Mouse (Mus musculus): ENCODE data around the gene Sfxn5. TPM values are rescaled to one million over a fixed set of nuclear protein-coding genes. Genes with fewer than 3 reads are reported as not detected.

Sfxn5 gene
- polyA plus RNA-seq, 1 experiment from 2014 or later, result 5.6 TPM

DNA sequence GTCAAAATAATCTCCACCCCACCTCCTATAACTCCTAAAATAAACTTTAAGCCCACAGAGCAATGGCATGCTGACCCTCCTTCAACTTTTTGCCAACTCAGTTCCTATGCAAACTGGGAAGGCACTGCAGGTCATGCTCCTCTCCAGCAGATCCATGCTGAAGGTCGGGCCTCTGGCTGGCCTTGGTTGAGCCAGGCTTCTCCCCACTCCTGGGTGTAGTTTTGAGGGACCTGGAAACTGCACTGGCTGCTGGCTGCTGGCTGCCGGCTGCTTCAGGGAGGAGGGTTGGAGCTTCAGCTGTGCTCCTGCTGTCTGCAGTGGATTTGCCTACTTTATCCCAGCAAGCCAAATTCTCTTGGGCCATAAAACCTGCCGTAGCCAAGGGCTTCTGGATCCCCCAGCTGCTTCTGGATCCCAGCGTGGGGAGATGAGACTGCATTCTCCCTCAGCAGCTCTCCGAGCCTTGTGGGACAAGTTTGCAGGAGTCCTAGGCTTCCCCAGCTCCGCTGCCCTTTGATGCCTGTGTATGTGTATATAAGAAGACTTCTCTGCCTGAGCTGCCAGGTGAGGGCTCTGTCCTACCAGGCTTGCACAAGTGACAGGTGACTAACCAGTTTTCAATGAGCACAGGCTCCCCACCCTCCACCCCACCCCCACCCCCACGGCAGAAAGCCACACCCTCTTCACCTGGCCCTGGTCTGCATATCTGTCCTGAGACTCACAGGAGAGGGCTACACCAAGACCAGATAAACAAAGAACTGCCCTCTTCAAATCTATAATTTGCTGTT lies 100.2 kb downstream of the Sfxn5 start:
- WGBS (ENCODE audit: insufficient replicate concordance), result 48% methylated on average over 7 of the region's 7 CpGs
- ATAC-seq (replicated peaks; ENCODE audit: insufficient number of reproducible peaks, low FRiP score, low TSS enrichment), result no peak
- Histone ChIP-seq H3K9ac (ENCODE audit: low read depth, low read length) (no peak overlapping the region), H3K27me3 (ENCODE audit: control insufficient read depth, insufficient read depth, low read length) (peaks cover 2% of the 10 kb centered on the region; the same call in 1 of the 2 replicates), H3K4me1 (ENCODE audit: control insufficient read depth, insufficient read depth, low read length) (peaks cover 5% of the 10 kb centered on the region), H3K4me2 (no peak overlapping the region), H3K27ac (ENCODE audit: low read depth, low read length) (no peak overlapping the region), H3K36me3 (ENCODE audit: control insufficient read depth, insufficient read depth, low read length) (no peaks in the 10 kb centered on the region), H3K4me3 (ENCODE audit: low read depth, low read length) (no peak overlapping the region), H3K9me3 (replicated peaks; ENCODE audit: control insufficient read depth, low read length) (no peaks in the 10 kb centered on the region)

DNA sequence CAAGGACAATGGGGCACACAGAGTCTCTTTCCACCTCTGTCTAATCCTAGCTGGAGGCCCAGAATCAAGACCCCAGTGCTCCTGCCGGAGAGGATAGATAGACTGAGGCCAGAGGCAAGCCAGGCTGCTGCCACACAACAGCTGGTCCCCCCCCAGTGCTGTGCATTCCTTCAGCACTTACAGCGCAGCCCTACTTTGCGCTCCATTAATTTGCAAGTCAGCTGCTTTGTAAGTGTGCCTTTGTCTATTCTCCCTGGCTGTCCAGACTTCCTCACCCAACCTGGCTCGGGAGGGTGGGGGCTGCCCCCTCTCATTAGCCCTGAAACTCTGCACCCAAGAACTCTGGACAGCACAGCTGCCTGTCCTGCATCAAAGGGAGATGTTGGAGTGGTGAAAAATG lies 101.2 kb downstream of the Sfxn5 start:
- Histone ChIP-seq H3K4me3 (ENCODE audit: low read depth, low read length) (no peak overlapping the region), H3K9ac (ENCODE audit: low read depth, low read length) (no peak overlapping the region), H3K4me1 (ENCODE audit: control insufficient read depth, insufficient read depth, low read length) (peaks cover 5% of the 10 kb centered on the region), H3K36me3 (ENCODE audit: control insufficient read depth, insufficient read depth, low read length) (no peaks in the 10 kb centered on the region), H3K4me2 (no peak overlapping the region), H3K27ac (ENCODE audit: low read depth, low read length) (no peak overlapping the region), H3K27me3 (ENCODE audit: control insufficient read depth, insufficient read depth, low read length) (peaks cover 2% of the 10 kb centered on the region; the same call in 1 of the 2 replicates), H3K9me3 (replicated peaks; ENCODE audit: control insufficient read depth, low read length) (no peaks in the 10 kb centered on the region)
- WGBS (ENCODE audit: insufficient replicate concordance), result 48% methylated on average over 4 of the region's 4 CpGs
- no peak for ATAC-seq (replicated peaks; ENCODE audit: insufficient number of reproducible peaks, low FRiP score, low TSS enrichment)

- Histone ChIP-seq H3K4me3 (ENCODE audit: low read depth, low read length) (no peak overlapping the region), H3K36me3 (ENCODE audit: control insufficient read depth, insufficient read depth, low read length) (no peaks in the 10 kb centered on the region), H3K9ac (ENCODE audit: low read depth, low read length) (no peak overlapping the region), H3K9me3 (replicated peaks; ENCODE audit: control insufficient read depth, low read length) (no peaks in the 10 kb centered on the region), H3K4me1 (ENCODE audit: control insufficient read depth, insufficient read depth, low read length) (peaks cover 5% of the 10 kb centered on the region), H3K4me2 (no peak overlapping the region), H3K27ac (ENCODE audit: low read depth, low read length) (no peak overlapping the region), H3K27me3 (ENCODE audit: control insufficient read depth, insufficient read depth, low read length) (peaks cover 2% of the 10 kb centered on the region; the same call in 1 of the 2 replicates)
- WGBS (ENCODE audit: insufficient replicate concordance), result 34% methylated on average over 6 of the region's 6 CpGs
- ATAC-seq (replicated peaks; ENCODE audit: insufficient number of reproducible peaks, low FRiP score, low TSS enrichment), result no peak
Observed at GRCm38 (mm10) chr6:85231469-85231868, 101.8 kb downstream of the Sfxn5 start.

- H3K4me1 ChIP-seq (ENCODE audit: control insufficient read depth, insufficient read depth, low read length), result peaks cover 4% of the 10 kb centered on the region
- no peak overlapping the region for H3K4me3 ChIP-seq (ENCODE audit: low read depth, low read length)
- no peak for ATAC-seq (replicated peaks; ENCODE audit: insufficient number of reproducible peaks, low FRiP score, low TSS enrichment)
- no peak overlapping the region for H3K4me2 ChIP-seq
- H3K9ac ChIP-seq (ENCODE audit: low read depth, low read length), result no peak overlapping the region
- H3K27me3 ChIP-seq (ENCODE audit: control insufficient read depth, insufficient read depth, low read length), result peaks cover 2% of the 10 kb centered on the region; the same call in 1 of the 2 replicates
- H3K9me3 ChIP-seq (replicated peaks; ENCODE audit: control insufficient read depth, low read length), result no peaks in the 10 kb centered on the region
- H3K36me3 ChIP-seq (ENCODE audit: control insufficient read depth, insufficient read depth, low read length), result no peaks in the 10 kb centered on the region
- H3K27ac ChIP-seq (ENCODE audit: low read depth, low read length), result no peak overlapping the region
- 49% methylated on average over 3 of the region's 3 CpGs for WGBS (ENCODE audit: insufficient replicate concordance)
Observed at GRCm38 (mm10) chr6:85230762-85231161, 102.5 kb downstream of the Sfxn5 start.

GRCm38 (mm10) chr6:85227520-85227919 lies 105.7 kb downstream of the Sfxn5 start:
- no peak overlapping the region for H3K4me3 ChIP-seq (ENCODE audit: low read depth, low read length)
- H3K27me3 ChIP-seq (ENCODE audit: control insufficient read depth, insufficient read depth, low read length), result peaks cover 2% of the 10 kb centered on the region; the same call in 1 of the 2 replicates
- no peaks in the 10 kb centered on the region for H3K36me3 ChIP-seq (ENCODE audit: control insufficient read depth, insufficient read depth, low read length)
- no peaks in the 10 kb centered on the region for H3K4me1 ChIP-seq (ENCODE audit: control insufficient read depth, insufficient read depth, low read length)
- no peak overlapping the region for H3K4me2 ChIP-seq
- WGBS (ENCODE audit: insufficient replicate concordance), result 68% methylated on average over 2 of the region's 2 CpGs
- H3K9ac ChIP-seq (ENCODE audit: low read depth, low read length), result no peak overlapping the region
- no peak overlapping the region for H3K27ac ChIP-seq (ENCODE audit: low read depth, low read length)
- H3K9me3 ChIP-seq (replicated peaks; ENCODE audit: control insufficient read depth, low read length), result no peaks in the 10 kb centered on the region
- no peak for ATAC-seq (replicated peaks; ENCODE audit: insufficient number of reproducible peaks, low FRiP score, low TSS enrichment)

DNA sequence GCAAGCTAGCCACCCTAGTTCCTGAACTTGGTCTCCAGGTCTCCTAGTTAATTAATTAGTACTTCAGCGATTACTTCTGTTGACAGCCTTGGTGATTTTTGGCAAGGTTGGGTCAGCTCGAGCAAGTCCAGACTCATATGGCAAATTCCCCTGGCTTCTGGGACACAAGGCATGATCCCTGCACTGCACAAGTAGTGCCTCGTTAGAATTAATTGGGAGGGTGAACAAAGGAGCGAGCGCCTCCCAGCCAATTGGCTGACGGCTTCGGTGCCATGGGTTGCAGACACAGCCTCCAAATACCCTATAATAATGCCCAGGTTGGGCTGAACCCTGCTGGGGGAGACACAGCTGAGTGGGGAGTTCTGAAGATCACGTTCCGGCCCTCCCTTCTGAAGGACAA lies 106.7 kb downstream of the Sfxn5 start:
- H3K9me3 ChIP-seq (replicated peaks; ENCODE audit: control insufficient read depth, low read length), result no peaks in the 10 kb centered on the region
- H3K36me3 ChIP-seq (ENCODE audit: control insufficient read depth, insufficient read depth, low read length), result no peaks in the 10 kb centered on the region
- H3K9ac ChIP-seq (ENCODE audit: low read depth, low read length), result no peak overlapping the region
- H3K4me1 ChIP-seq (ENCODE audit: control insufficient read depth, insufficient read depth, low read length), result no peaks in the 10 kb centered on the region
- 85% methylated on average over 9 of the region's 9 CpGs for WGBS (ENCODE audit: insufficient replicate concordance)
- H3K4me3 ChIP-seq (ENCODE audit: low read depth, low read length), result no peak overlapping the region
- no peak overlapping the region for H3K27ac ChIP-seq (ENCODE audit: low read depth, low read length)
- H3K4me2 ChIP-seq, result no peak overlapping the region
- ATAC-seq (replicated peaks; ENCODE audit: insufficient number of reproducible peaks, low FRiP score, low TSS enrichment), result no peak
- H3K27me3 ChIP-seq (ENCODE audit: control insufficient read depth, insufficient read depth, low read length), result peaks cover 2% of the 10 kb centered on the region; the same call in 1 of the 2 replicates

DNA sequence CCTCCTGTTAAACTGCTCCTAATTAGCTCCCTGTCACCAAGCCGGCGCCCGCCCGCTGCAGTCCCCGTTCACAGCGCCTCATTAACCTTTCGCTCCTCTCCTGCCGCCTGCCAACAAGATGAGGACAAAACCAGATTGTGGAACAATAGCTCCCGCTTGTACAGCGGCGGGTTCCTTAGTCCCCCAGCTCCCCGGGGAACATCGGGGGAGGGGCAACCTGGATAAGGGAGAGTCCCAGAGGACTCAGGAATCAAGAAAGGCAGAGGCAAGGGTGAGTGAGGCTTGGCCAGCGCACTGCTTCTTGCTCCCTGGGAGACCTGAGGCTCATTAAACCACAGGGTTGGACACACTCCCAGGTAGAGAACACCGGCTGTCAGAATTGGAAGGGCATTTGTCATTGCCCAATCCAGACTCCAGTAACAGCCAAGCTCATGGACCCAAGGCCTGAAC lies 108.8 kb downstream of the Sfxn5 start:
- Histone ChIP-seq H3K9ac (ENCODE audit: low read depth, low read length) (no peak overlapping the region), H3K9me3 (replicated peaks; ENCODE audit: control insufficient read depth, low read length) (no peaks in the 10 kb centered on the region), H3K27me3 (ENCODE audit: control insufficient read depth, insufficient read depth, low read length) (no peaks in the 10 kb centered on the region; the same call in 1 of the 2 replicates), H3K4me1 (ENCODE audit: control insufficient read depth, insufficient read depth, low read length) (peaks cover 3% of the 10 kb centered on the region; the same call in 1 of the 2 replicates), H3K4me2 (no peak overlapping the region), H3K4me3 (ENCODE audit: low read depth, low read length) (no peak overlapping the region), H3K27ac (ENCODE audit: low read depth, low read length) (no peak overlapping the region), H3K36me3 (ENCODE audit: control insufficient read depth, insufficient read depth, low read length) (no peaks in the 10 kb centered on the region)
- 50% methylated on average over 15 of the region's 15 CpGs for WGBS (ENCODE audit: insufficient replicate concordance)
- ATAC-seq (replicated peaks; ENCODE audit: insufficient number of reproducible peaks, low FRiP score, low TSS enrichment), result no peak

- Histone ChIP-seq H3K9me3 (replicated peaks; ENCODE audit: control insufficient read depth, low read length) (no peaks in the 10 kb centered on the region), H3K36me3 (ENCODE audit: control insufficient read depth, insufficient read depth, low read length) (no peaks in the 10 kb centered on the region), H3K27me3 (ENCODE audit: control insufficient read depth, insufficient read depth, low read length) (no peaks in the 10 kb centered on the region; the same call in 1 of the 2 replicates), H3K4me1 (ENCODE audit: control insufficient read depth, insufficient read depth, low read length) (peaks cover 3% of the 10 kb centered on the region; the same call in 1 of the 2 replicates), H3K9ac (ENCODE audit: low read depth, low read length) (no peak overlapping the region), H3K4me3 (ENCODE audit: low read depth, low read length) (no peak overlapping the region), H3K27ac (ENCODE audit: low read depth, low read length) (no peak overlapping the region), H3K4me2 (no peak overlapping the region)
- WGBS (ENCODE audit: insufficient replicate concordance), result 50% methylated on average over 14 of the region's 14 CpGs
- no peak for ATAC-seq (replicated peaks; ENCODE audit: insufficient number of reproducible peaks, low FRiP score, low TSS enrichment)
Observed at GRCm38 (mm10) chr6:85223498-85224150, 109.6 kb downstream of the Sfxn5 start.

Data from heart, embryonic 11.5 days (tissue).